Mouse (Mus musculus) heart, postnatal 0 days (tissue): Measurements from ENCODE around the gene Rptor.

Experiments used
- CTCF ChIP-seq: IDR thresholded peaks from 2 replicates; pipeline ENCODE4 v1.5.1; 2016; ENCODE audit warnings: antibody characterized with exemption, control low read depth, low read depth
- EP300 ChIP-seq: IDR thresholded peaks from 2 replicates; pipeline ENCODE4 v1.6.1; 2016; ENCODE audit warnings: antibody characterized with exemption, low read depth

DNA sequence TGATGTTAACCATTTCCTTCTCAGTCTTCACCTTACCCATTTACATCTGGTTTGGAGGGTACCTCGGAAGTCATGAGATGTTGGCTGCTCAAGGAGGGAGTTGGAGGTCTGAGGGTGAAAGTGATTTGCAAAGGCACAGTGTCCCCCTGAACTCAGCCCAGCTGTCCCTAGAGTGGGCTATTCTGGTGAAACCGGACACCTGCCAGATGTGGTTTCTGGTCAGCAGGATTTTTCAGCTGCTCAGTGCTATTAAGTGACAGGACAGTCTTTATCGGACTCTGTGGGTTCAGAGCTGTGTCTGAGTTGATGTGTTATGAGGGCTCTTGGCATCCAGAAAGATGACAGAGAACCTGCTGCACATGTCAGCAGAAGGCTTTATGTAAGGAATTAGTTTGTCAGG, 18.6 kb downstream of the Rptor start:
- TF ChIP-seq CTCF (no peak), EP300 (no peak)
